Mouse (Mus musculus): Measurements from ENCODE around the gene Olfr313.
A peak's percentile ranks its signal among the peaks of the same experiment; 100 is the strongest.
"Not testable (repeated sequence)": the region's sequence is repeated elsewhere in the genome, so short reads cannot be mapped to it uniquely, and the experiment has no call there.

Gene Olfr313

GRCm38 (mm10) chr11:58814700-58815099 is at the start of gene Olfr313:
Gene Olfr313, plus strand, starts transcription at chr11:58815000.
- DNase-seq (ENCODE audit: low spot score in 2 of 2): not testable (repeated sequence)

- DNase-seq (ENCODE audit: low spot score in 2 of 2): no peak
These were observed 41.9 kb upstream of the Olfr313 start, which contains the start of gene Olfr315 for GRCm38 (mm10) chr11:58772888-58773287. Gene Olfr315, plus strand, starts transcription at chr11:58773188.

- no peak for DNase-seq (ENCODE audit: low spot score in 2 of 2)
These were observed 32.2 kb upstream of the Olfr313 start, which contains the start of gene Olfr314 for GRCm38 (mm10) chr11:58782480-58783089. Gene Olfr314, plus strand, starts transcription at chr11:58782952.

GRCm38 (mm10) chr11:58784182-58784581 is 30.6 kb upstream of the Olfr313 start:
- DNase-seq (ENCODE audit: low spot score in 2 of 2): no peak

- no peak for DNase-seq (ENCODE audit: low spot score in 2 of 2)
These were observed 27.1 kb upstream of the Olfr313 start for GRCm38 (mm10) chr11:58787651-58788050.

GRCm38 (mm10) chr11:58788346-58788745 is 26.5 kb upstream of the Olfr313 start:
- DNase-seq (ENCODE audit: low spot score in 2 of 2): no peak

GRCm38 (mm10) chr11:58789532-58789931 is 25.3 kb upstream of the Olfr313 start:
- no peak for DNase-seq (ENCODE audit: low spot score in 2 of 2)

- no peak for DNase-seq (ENCODE audit: low spot score in 2 of 2)
These were observed 24.7 kb upstream of the Olfr313 start for GRCm38 (mm10) chr11:58790053-58790452.

GRCm38 (mm10) chr11:58790646-58791045 is 24.2 kb upstream of the Olfr313 start:
- DNase-seq (ENCODE audit: low spot score in 2 of 2): no peak

GRCm38 (mm10) chr11:58795856-58796255 is 18.9 kb upstream of the Olfr313 start:
- no peak for DNase-seq (ENCODE audit: low spot score in 2 of 2)

GRCm38 (mm10) chr11:58796850-58797249 is 17.9 kb upstream of the Olfr313 start:
- DNase-seq (ENCODE audit: low spot score in 2 of 2): peak; percentile 76 to 81

GRCm38 (mm10) chr11:58799747-58800146 is 15.1 kb upstream of the Olfr313 start:
- no peak for DNase-seq (ENCODE audit: low spot score in 2 of 2)

GRCm38 (mm10) chr11:58801558-58802228 is 13.1 kb upstream of the Olfr313 start, which contains the start of gene Fam183b:
Gene Fam183b, minus strand, starts transcription at chr11:58801960.
- peak; percentile 58 to 61 for DNase-seq (ENCODE audit: low spot score in 2 of 2)

- DNase-seq (ENCODE audit: low spot score in 2 of 2): no peak
These were observed 10.9 kb upstream of the Olfr313 start for GRCm38 (mm10) chr11:58803871-58804270.

GRCm38 (mm10) chr11:58804393-58804792 is 10.4 kb upstream of the Olfr313 start:
- no peak for DNase-seq (ENCODE audit: low spot score in 2 of 2)

- DNase-seq (ENCODE audit: low spot score in 2 of 2): no peak
These were observed 2.8 kb upstream of the Olfr313 start for GRCm38 (mm10) chr11:58812001-58812400.

GRCm38 (mm10) chr11:58815676-58816075 is 876 bp downstream of the Olfr313 start:
- DNase-seq (ENCODE audit: low spot score in 2 of 2): no peak

- DNase-seq (ENCODE audit: low spot score in 2 of 2): not testable (repeated sequence)
These were observed 14.1 kb downstream of the Olfr313 start, which contains the start of gene Olfr312 for GRCm38 (mm10) chr11:58828937-58829336. Gene Olfr312, plus strand, starts transcription at chr11:58829237.

- DNase-seq (ENCODE audit: low spot score in 2 of 2): no peak
These were observed 15.0 kb downstream of the Olfr313 start for GRCm38 (mm10) chr11:58829764-58830163.

GRCm38 (mm10) chr11:58832541-58832940 is 17.7 kb downstream of the Olfr313 start:
- not testable (repeated sequence) for DNase-seq (ENCODE audit: low spot score in 2 of 2)

- DNase-seq (ENCODE audit: low spot score in 2 of 2): not testable (repeated sequence)
These were observed 24.2 kb downstream of the Olfr313 start, which contains the start of gene Olfr311 for GRCm38 (mm10) chr11:58838951-58839350. Gene Olfr311, plus strand, starts transcription at chr11:58839251.

GRCm38 (mm10) chr11:58846919-58847461 is 32.2 kb downstream of the Olfr313 start, which contains the start of gene Gm12258:
Gene Gm12258, plus strand, starts transcription at chr11:58847158.
- peak; percentile 93 to 96 for DNase-seq (ENCODE audit: low spot score in 2 of 2)

All from right cerebral cortex, postnatal 10 days (tissue).